Mouse (Mus musculus) kidney, adult 9 months (tissue): ENCODE results near the gene Evi2a.

Source experiments
- DNase-seq: peaks from one replicate; pipeline ENCODE4 v3.0.0; 2022

Gene Evi2a

GRCm38 (mm10) chr11:79523560-79524309, 6.7 kb downstream of the Evi2a start, which contains the start of gene Evi2b:
Gene Evi2b (minus strand): TSS chr11:79523762.
- no peak for DNase-seq

DNA sequence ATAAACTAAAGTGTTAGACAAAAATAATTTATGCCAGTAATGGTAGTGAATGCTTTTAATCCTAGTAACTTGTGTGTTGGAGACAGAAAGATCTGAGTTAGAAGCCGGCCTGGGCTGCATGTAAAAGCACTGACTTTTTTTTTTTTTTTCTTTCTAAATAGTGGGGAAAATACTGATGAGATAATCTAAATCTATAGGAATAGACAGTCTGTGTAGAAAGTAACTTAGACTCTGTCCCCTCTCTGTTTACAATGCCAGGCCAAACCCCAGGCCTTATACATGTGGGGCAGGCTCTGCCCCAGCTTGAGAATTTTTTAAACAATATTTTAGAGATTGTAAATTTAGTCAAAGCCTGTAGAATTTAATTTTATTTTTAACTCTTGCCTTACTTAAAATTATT, 7.5 kb downstream of the Evi2a start:
- no peak for DNase-seq

GRCm38 (mm10) chr11:79521930-79522329, 8.5 kb downstream of the Evi2a start:
- DNase-seq, result no peak

- DNase-seq, result no peak
Observed at GRCm38 (mm10) chr11:79520772-79521171, 9.6 kb downstream of the Evi2a start.

GRCm38 (mm10) chr11:79519878-79520291, 10.5 kb downstream of the Evi2a start:
- DNase-seq, result peak; percentile 31

- DNase-seq, result no peak
Observed at GRCm38 (mm10) chr11:79519299-79519698, 11.1 kb downstream of the Evi2a start.

DNA sequence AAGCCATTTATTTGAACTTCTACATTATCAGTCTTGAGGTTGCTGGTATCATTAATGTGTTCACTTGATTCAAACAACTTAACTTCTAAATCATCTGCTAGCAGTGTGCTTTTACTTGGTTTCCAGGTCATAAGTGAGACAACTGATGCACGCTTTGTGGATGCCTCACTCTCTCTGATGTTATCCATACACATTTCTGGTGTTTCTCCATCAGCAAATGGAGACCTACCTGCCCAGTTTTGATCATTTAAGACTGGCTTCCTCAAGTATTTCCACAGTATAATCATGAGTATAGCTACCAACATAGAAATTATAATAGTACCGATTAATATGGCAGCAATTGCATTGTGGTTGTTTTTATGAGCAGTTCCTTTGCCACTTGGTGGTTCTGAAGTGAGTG, 14.6 kb downstream of the Evi2a start:
- no peak for DNase-seq

DNA sequence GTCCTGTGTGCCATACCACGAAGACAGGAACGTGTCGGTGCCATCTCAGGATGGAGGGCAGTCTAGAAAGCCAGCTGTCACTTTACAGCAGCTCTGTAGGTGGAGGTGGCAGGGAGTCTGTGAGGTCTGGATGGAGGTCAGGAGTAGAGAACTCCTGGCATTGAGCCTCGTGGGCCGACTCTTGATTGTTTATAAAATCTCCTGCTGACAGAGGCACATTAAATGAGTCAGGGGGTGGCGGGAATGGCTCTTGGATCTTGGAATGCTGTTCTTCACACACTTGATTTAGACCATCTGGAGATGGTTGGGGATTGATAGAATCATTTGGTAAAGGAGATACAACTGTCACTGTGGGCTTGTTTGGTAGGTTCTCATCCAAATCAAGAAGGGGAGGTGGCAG, 15.1 kb downstream of the Evi2a start:
- no peak for DNase-seq

DNA sequence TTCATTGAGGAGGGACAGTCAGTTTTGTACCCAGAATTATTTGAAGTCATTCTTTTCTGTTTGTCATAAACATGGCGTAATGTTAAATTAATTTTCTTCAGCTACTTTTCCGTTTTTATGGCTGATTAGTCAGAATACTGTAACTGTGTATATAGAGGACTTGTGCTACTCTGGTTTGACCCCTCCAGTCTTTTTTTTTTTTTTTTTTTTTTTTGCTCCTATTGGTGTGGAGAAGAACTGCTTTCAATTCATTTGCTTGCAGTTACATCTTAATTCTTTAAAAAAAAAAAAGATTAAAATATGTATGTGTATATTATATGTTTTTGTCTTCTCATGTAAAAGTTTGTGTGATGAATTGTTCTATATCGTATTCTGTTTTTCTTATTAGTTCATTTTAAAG, 18.4 kb downstream of the Evi2a start:
- no peak for DNase-seq

DNA sequence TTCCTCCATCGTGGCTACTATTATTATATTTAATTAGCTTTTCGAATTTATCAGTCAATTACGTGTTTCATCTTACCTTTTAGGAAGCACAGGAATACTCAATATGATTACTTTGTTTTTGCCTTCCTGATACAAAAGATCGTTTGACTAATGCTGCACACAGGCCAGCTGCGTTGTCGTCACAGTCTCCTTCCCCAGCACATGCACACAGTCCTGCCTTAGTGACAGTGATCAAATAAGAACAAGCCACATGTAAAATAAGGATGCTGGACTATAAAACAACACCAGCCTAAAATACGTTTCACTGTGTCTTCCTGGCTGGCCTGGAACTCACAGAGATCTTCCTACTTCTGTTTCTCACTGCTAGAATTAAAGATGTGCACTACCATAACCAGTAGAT, 25.9 kb downstream of the Evi2a start:
- DNase-seq, result no peak

- DNase-seq, result no peak
Observed at GRCm38 (mm10) chr11:79503845-79504244, 26.6 kb downstream of the Evi2a start, which contains the start of gene Omg. Gene Omg (minus strand): TSS chr11:79504084.

- DNase-seq, result no peak
Observed at GRCm38 (mm10) chr11:79502917-79503316, 27.5 kb downstream of the Evi2a start.

DNA sequence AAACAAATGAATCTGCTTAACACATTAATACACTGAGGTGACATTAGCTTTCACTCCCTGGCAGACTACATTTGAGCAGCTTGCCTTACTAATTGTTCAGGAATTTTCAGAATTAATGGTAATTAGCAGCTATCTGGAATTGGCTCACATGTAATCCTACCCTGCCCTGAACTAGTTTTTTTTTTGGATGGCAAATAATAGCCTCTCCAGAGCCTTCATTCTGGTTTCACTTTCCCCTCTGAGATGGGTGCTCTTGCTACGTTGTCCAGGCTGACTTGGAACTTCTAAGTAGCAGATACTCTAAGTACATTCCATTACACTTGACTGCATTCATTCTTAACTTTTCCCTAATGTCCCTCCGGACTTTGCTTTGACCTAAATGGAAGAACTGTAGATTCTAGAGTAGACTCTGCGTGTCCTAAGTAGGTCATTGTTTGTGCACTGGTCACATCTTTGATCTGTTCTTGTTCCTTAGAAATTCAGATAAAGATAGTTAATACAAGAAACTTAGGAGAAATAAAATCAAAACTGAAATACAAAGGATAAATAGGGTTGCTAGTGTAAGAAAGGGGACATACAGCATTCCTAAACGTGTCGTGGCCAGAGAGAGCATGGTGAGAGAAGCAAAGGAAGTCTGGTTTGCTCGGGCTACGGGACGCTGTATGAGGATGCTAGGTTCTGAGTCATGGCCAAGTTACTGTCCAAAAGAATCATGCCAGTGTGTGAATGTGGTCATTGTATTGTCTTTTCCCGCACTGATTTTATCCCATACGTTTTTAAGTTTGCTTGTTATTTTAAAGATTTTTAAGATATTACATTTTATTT, 35.2 kb downstream of the Evi2a start:
- DNase-seq, result peak; percentile 44

DNA sequence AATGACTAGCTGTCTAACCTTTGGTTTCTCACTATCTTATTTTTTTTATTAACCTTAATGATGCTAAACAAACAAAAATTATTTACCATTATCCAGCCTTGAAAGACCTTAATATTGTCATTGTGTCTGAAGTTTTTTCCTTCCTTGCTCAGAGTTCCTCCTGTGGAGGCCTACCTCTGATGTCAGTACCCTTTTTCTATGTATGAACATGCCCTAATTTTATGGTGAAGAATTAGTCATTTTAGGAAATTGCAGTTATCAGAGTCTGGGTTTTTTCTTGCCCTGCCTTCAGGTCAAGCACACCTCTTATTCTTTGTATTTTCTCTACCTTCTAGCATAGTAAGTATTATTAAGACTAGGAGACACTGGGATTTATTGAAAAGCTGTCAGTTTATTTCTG, 45.7 kb downstream of the Evi2a start:
- DNase-seq, result no peak

- DNase-seq, result no peak
Observed at GRCm38 (mm10) chr11:79483876-79484528, 46.4 kb downstream of the Evi2a start.

- DNase-seq, result no peak
Observed at GRCm38 (mm10) chr11:79483392-79483791, 47.0 kb downstream of the Evi2a start.
